ENCODE assay signal across 23 mouse cellular contexts in the genomic region with DNA sequence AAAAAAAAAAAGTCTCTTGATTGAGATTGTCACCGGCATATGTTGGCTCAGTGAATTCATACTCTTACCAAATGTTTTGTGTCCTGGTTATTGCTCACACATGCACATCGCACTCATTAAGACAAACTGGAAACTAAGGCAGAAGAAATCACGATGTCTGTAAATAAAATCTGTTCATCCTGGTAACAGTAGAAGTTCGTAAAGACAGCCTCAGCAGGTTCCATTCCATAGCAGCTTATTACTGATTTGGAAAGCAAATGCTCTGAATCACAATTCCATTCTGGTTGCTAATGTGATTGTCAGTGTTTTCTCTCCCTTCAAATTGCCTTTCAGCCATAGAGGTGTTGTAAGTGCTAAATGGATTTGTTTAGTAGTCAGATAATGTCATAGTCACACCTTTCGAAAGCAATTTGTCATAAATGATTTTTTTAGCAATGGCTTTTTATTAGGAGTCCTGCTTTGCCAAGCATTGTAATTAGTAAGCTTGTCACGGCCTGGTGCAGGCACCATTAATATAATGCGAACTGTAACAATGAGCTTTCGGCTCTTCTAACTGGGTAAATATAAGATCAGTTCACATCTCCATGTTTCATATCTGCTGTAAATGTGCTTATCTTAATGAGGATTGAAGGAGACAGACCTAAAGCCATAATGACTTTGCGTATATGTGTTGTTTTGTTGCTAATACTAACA.
DNase-seq lines count a peak whose midpoint lies in the region; ATAC-seq and TF ChIP-seq lines count a peak whose summit lies in the region.
"Had no signal": no experiment of that assay in that cellular context is flagged by ENCODE, and none has a peak within 500 bp of the region (broad histone marks: within the 10 kb centered on the region; RNA-seq: fewer than 3 reads in every experiment).

No protein-coding gene starts in this region.

- no peaks in the 10 kb centered on the region for H3K9me3 ChIP-seq in forebrain, embryonic 14.5 days (replicated peaks; ENCODE audit: control insufficient read depth, low read length)
- H3K9me3 ChIP-seq in forebrain, embryonic 10.5 days: no peaks in the 10 kb centered on the region
- no peaks in the 10 kb centered on the region for H3K9me3 ChIP-seq in neural tube, embryonic 14.5 days (ENCODE audit: control insufficient read depth, low read length)
- H3K9me3 ChIP-seq: embryonic facial prominence, embryonic 15.5 days; heart, embryonic 12.5 days; limb, embryonic 12.5 days had no signal

- peak; percentile 54 for DNase-seq in forebrain, embryonic 14.5 days (ENCODE audit: low spot score)
- no peak for DNase-seq in forebrain, embryonic 10.5 days (ENCODE audit: extremely low spot score, low spot score)
- DNase-seq in layer of hippocampus, adult 2 months (ENCODE audit: low spot score in 2 of 2): peak in 1 of 2 experiments; percentile 58
- DNase-seq in layer of hippocampus, postnatal 10 days (ENCODE audit: low spot score in 2 of 2): no peak
- DNase-seq in neural tube, embryonic 10.5 days (ENCODE audit: extremely low spot score, low spot score): no peak
- DNase-seq in heart, adult 18-20 months: no peak
- DNase-seq: adrenal gland, postnatal 14 days; cerebellum, adult 11 months; cerebellum, adult 9-11 months; gastrocnemius, postnatal 10 days; heart, postnatal 10 days; kidney, adult 11 months; kidney, postnatal 4 days; lung, adult 18-20 months; lung, postnatal 10 days; right cerebral cortex, postnatal 25 days; spleen, adult 18-20 months had no signal

- H3K9ac ChIP-seq in forebrain, embryonic 14.5 days (ENCODE audit: low read length): no peak overlapping the region
- H3K9ac ChIP-seq in neural tube, embryonic 14.5 days (replicated peaks; ENCODE audit: low read depth, low read length): no peak overlapping the region
- H3K9ac ChIP-seq: embryonic facial prominence, embryonic 15.5 days; heart, embryonic 12.5 days; limb, embryonic 12.5 days had no signal

- H3K4me1 ChIP-seq in forebrain, embryonic 14.5 days (ENCODE audit: control insufficient read depth, insufficient read depth, low read length): no peaks in the 10 kb centered on the region
- no peaks in the 10 kb centered on the region for H3K4me1 ChIP-seq in forebrain, embryonic 10.5 days
- no peaks in the 10 kb centered on the region for H3K4me1 ChIP-seq in neural tube, embryonic 14.5 days (ENCODE audit: control insufficient read depth, insufficient read depth, low read length)
- H3K4me1 ChIP-seq: embryonic facial prominence, embryonic 15.5 days; heart, embryonic 12.5 days; limb, embryonic 12.5 days had no signal

- H3K4me2 ChIP-seq in forebrain, embryonic 14.5 days (ENCODE audit: low read length): no peak overlapping the region
- no peak overlapping the region for H3K4me2 ChIP-seq in neural tube, embryonic 14.5 days (ENCODE audit: low read depth, low read length)
- H3K4me2 ChIP-seq: embryonic facial prominence, embryonic 15.5 days; heart, embryonic 12.5 days; limb, embryonic 12.5 days; liver, embryonic 11.5 days had no signal

- H3K36me3 ChIP-seq in forebrain, embryonic 14.5 days (ENCODE audit: control insufficient read depth, insufficient read depth, low read length): no peaks in the 10 kb centered on the region
- no peaks in the 10 kb centered on the region for H3K36me3 ChIP-seq in forebrain, embryonic 10.5 days (replicated peaks)
- no peaks in the 10 kb centered on the region for H3K36me3 ChIP-seq in neural tube, embryonic 14.5 days (ENCODE audit: control insufficient read depth, insufficient read depth, low read length)
- H3K36me3 ChIP-seq: embryonic facial prominence, embryonic 15.5 days; heart, embryonic 12.5 days; limb, embryonic 12.5 days had no signal

- WGBS in forebrain, embryonic 14.5 days: 74% methylated on average over 9 of the region's 9 CpGs
- 91% methylated on average over 9 of the region's 9 CpGs for WGBS in forebrain, embryonic 10.5 days
- 76% methylated on average over 9 of the region's 9 CpGs for WGBS in neural tube, embryonic 14.5 days

- ATAC-seq in forebrain, embryonic 14.5 days: peak; percentile 42; the same call in 1 of the 2 replicates
- ATAC-seq in neural tube, embryonic 14.5 days (ENCODE audit: low read depth): no peak
- no peak for ATAC-seq in monocyte, adult 5-6 weeks (replicated peaks; ENCODE audit: insufficient number of reproducible peaks, low FRiP score, low TSS enrichment, poor library complexity, severe bottlenecking)

- H3K4me3 ChIP-seq in forebrain, embryonic 14.5 days (ENCODE audit: low read depth, low read length): no peak overlapping the region
- no peak overlapping the region for H3K4me3 ChIP-seq in forebrain, embryonic 10.5 days
- H3K4me3 ChIP-seq in layer of hippocampus, adult 2 months: no peak overlapping the region
- no peak overlapping the region for H3K4me3 ChIP-seq in neural tube, embryonic 14.5 days (ENCODE audit: low read depth, low read length)
- H3K4me3 ChIP-seq: embryonic facial prominence, embryonic 15.5 days; heart, embryonic 12.5 days; limb, embryonic 12.5 days had no signal

- no peak overlapping the region for H3K27ac ChIP-seq in forebrain, embryonic 14.5 days (ENCODE audit: low read depth, low read length)
- H3K27ac ChIP-seq in forebrain, embryonic 10.5 days: no peak overlapping the region
- peak overlapping the region; percentile 66 for H3K27ac ChIP-seq in layer of hippocampus, adult 2 months
- H3K27ac ChIP-seq in neural tube, embryonic 14.5 days (ENCODE audit: low read depth, low read length): 0 out of 2 replicates have a peak overlapping the region, but pooled peaks have one; percentile 22
- H3K27ac ChIP-seq: embryonic facial prominence, embryonic 15.5 days; limb, embryonic 12.5 days had no signal

- no peak for TF ChIP-seq CTCF in layer of hippocampus, adult 2 months (conservative IDR thresholded peaks at IDR 0.05)

- H3K27me3 ChIP-seq in forebrain, embryonic 14.5 days (replicated peaks; ENCODE audit: control insufficient read depth, insufficient read depth, low read length): no peaks in the 10 kb centered on the region
- no peaks in the 10 kb centered on the region for H3K27me3 ChIP-seq in forebrain, embryonic 10.5 days (ENCODE audit: poor library complexity, severe bottlenecking)
- H3K27me3 ChIP-seq in neural tube, embryonic 14.5 days (ENCODE audit: control insufficient read depth, insufficient read depth, low read length): no peaks in the 10 kb centered on the region
- H3K27me3 ChIP-seq: embryonic facial prominence, embryonic 15.5 days; heart, embryonic 12.5 days; limb, embryonic 12.5 days had no signal

Comparison
In these comparisons a context has a peak if more than half of its experiments do, and no peak if none do; other contexts are left out.
1. H3K27ac ChIP-seq: peak in layer of hippocampus, adult 2 months (single experiment) and neural tube, embryonic 14.5 days (single experiment); none in forebrain, embryonic 14.5 days (single experiment) and forebrain, embryonic 10.5 days (single experiment).